Mouse (Mus musculus) embryonic facial prominence, embryonic 15.5 days (tissue): ENCODE results near the gene Cuedc1. TPM values are rescaled to one million over a fixed set of nuclear protein-coding genes. Genes with fewer than 3 reads are reported as not detected.

Experiments used
- ATAC-seq: fragments of 200-750 bp; cut with Nextera tagmentation; 2 replicates; pipeline ENCODE4 v1.8.0; 2017; ENCODE audit warnings: low read depth, moderate TSS enrichment; ENCODE audit not compliant: insufficient number of reproducible peaks, low FRiP score, low TSS enrichment
- H3K27ac ChIP-seq: fragments of 300-500 bp; sonication (generic); replicated peaks from 2 replicates; pipeline ENCODE4 v1.5.1; 2015; ENCODE audit warnings: mild to moderate bottlenecking, inconsistent platforms
- H3K27me3 ChIP-seq: fragments of 300-500 bp; sonication (generic); 2 replicates; pipeline ENCODE4 v1.6.1; 2015; ENCODE audit warnings: inconsistent platforms
- H3K36me3 ChIP-seq: fragments of 300-500 bp; sonication (generic); 2 replicates; pipeline ENCODE4 v1.6.1; 2015; ENCODE audit warnings: mild to moderate bottlenecking, inconsistent platforms
- H3K4me1 ChIP-seq: fragments of 300-500 bp; sonication (generic); 2 replicates; pipeline ENCODE4 v1.6.1; 2015; ENCODE audit warnings: inconsistent platforms
- H3K4me2 ChIP-seq: fragments of 300-500 bp; sonication (generic); replicated peaks from 2 replicates; pipeline ENCODE4 v1.6.1; 2015; ENCODE audit warnings: mild to moderate bottlenecking, inconsistent platforms
- H3K4me3 ChIP-seq: fragments of 300-500 bp; sonication (generic); replicated peaks from 2 replicates; pipeline ENCODE4 v1.5.1; 2015; ENCODE audit warnings: mild to moderate bottlenecking, inconsistent platforms
- H3K9ac ChIP-seq: fragments of 300-500 bp; sonication (generic); 2 replicates; pipeline ENCODE4 v1.6.1; 2015; ENCODE audit warnings: inconsistent platforms
- H3K9me3 ChIP-seq: fragments of 300-500 bp; sonication (generic); replicated peaks from 2 replicates; pipeline ENCODE4 v1.6.1; 2016; ENCODE audit warnings: inconsistent platforms
- WGBS: fragments of 180-500 bp; shearing (Covaris S2); methylation state at CpG from one replicate; pipeline ENCODE4 v1.1.7; 2015; 5-methylcytosine and 5-hydroxymethylcytosine counted together
- polyA plus RNA-seq: library from polyadenylated mRNA; unstranded; fragments of >200 nt; fragmentation: Nextera tagmentation; extraction: Ambion mirVana; gene quantifications from 2 replicates; pipeline ENCODE4 v1.2.1, GENCODE M21; 2015

Gene Cuedc1
- polyA plus RNA-seq, 1 experiment from 2014 or later = 38.7 TPM

GRCm38 (mm10) chr11:88086737-88087627 is 10.9 kb upstream of the Cuedc1 start:
- H3K9ac ChIP-seq = peak overlapping the region; percentile 39; the same call in 1 of the 2 replicates
- peaks cover 20% of the 10 kb centered on the region for H3K4me1 ChIP-seq
- 6% methylated on average over 25 of the region's 25 CpGs for WGBS
- H3K27ac ChIP-seq = peak overlapping the region; percentile 85
- H3K27me3 ChIP-seq = no peaks in the 10 kb centered on the region
- peak overlapping the region; percentile 72 for H3K4me2 ChIP-seq
- H3K9me3 ChIP-seq = no peaks in the 10 kb centered on the region
- H3K36me3 ChIP-seq = peaks cover 21% of the 10 kb centered on the region
- peak; percentile 95 for ATAC-seq
- H3K4me3 ChIP-seq = peak overlapping the region; percentile 36

GRCm38 (mm10) chr11:88089150-88089549 is 8.7 kb upstream of the Cuedc1 start:
- Histone ChIP-seq H3K4me1 (peaks cover 19% of the 10 kb centered on the region), H3K27me3 (no peaks in the 10 kb centered on the region), H3K36me3 (peaks cover 5% of the 10 kb centered on the region; the same call in 1 of the 2 replicates), H3K4me2 (no peak overlapping the region), H3K27ac (no peak overlapping the region), H3K9ac (no peak overlapping the region), H3K9me3 (no peaks in the 10 kb centered on the region), H3K4me3 (no peak overlapping the region)
- 56% methylated on average over 5 of the region's 5 CpGs for WGBS
- no peak for ATAC-seq

- Histone ChIP-seq H3K9me3 (no peaks in the 10 kb centered on the region), H3K4me3 (no peak overlapping the region), H3K4me1 (peaks cover 14% of the 10 kb centered on the region), H3K9ac (no peak overlapping the region), H3K4me2 (no peak overlapping the region), H3K27ac (no peak overlapping the region), H3K36me3 (peaks cover 2% of the 10 kb centered on the region; the same call in 1 of the 2 replicates), H3K27me3 (no peaks in the 10 kb centered on the region)
- 70% methylated on average over 5 of the region's 5 CpGs for WGBS
- ATAC-seq = no peak
Observed at GRCm38 (mm10) chr11:88090293-88090692, 7.6 kb upstream of the Cuedc1 start.

DNA sequence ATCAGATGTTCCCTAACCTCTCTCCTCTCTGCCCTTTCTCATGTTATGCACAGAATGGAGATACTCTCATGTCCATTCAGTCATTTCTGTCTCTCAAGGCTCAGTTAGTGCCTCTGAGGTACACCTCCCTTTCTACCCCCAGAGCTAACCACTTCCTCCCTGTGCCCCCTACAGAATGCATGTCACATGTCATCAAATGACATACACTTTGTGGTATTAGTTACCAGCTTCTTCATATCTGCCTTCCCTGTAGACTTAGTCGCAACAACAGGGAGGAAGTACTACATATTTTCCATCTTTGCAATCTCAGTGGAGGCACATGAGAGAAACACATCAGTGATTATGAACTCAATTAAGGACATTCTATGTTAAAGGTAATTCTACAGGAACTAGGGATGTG is 5.9 kb upstream of the Cuedc1 start:
- H3K9ac ChIP-seq = no peak overlapping the region
- 63% methylated on average over 1 of the region's 1 CpGs for WGBS
- no peaks in the 10 kb centered on the region for H3K27me3 ChIP-seq
- no peak overlapping the region for H3K4me3 ChIP-seq
- no peak overlapping the region for H3K27ac ChIP-seq
- H3K4me1 ChIP-seq = peaks cover 10% of the 10 kb centered on the region
- H3K36me3 ChIP-seq = no peaks in the 10 kb centered on the region
- H3K4me2 ChIP-seq = no peak overlapping the region
- no peaks in the 10 kb centered on the region for H3K9me3 ChIP-seq
- ATAC-seq = no peak

- H3K9ac ChIP-seq = no peak overlapping the region
- H3K4me2 ChIP-seq = peak overlapping the region; percentile 21; the same call in 1 of the 2 replicates
Observed at GRCm38 (mm10) chr11:88097173-88097572, 685 bp upstream of the Cuedc1 start.

DNA sequence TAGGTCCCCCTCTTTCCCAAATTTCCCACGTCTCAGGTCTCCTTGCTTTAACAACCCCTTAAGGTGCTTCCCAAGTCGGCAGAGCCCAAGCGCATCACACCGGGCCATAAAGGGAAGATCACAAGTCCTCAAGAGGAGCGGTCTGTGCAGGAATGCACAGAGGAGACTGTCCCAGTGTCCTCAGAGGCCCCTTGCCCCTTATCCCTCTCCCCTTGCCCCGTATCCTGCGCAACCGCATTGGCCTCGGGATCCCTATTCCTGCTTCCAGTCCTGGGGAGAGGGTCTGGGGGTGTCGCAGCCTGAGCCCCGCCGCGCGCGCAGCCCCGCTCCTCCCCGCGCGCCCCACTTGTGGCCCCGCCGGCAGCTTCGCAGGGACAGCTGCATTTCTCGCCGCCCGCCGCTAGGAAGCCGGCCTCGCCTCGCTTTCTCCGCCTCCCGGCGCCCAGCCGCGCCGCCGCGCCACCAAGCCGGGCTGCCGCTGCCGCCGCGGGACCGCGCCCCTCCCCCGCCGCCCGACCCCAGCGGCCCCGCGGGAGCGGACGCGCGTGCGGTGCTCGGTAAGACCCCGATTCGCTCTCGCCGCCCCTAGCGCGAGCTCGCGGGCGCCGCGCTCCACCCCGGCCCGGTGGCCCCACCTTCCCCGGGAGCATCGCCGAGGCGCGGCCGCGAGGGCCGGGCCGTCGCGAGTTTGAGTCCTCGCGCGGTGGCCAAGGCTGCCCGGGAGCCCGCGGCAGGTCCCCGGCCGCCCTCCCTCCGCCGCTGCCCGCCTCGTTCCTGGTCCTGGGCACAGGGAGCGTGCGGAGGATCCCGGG is 1.1 kb downstream of the Cuedc1 start:
- H3K9ac ChIP-seq = peak overlapping the region; percentile 95
- peak overlapping the region; percentile 70 for H3K4me2 ChIP-seq
- under 1% methylated on average over 84 of the region's 95 CpGs for WGBS
- no peaks in the 10 kb centered on the region for H3K27me3 ChIP-seq
- peak overlapping the region; percentile 77 for H3K4me3 ChIP-seq
- H3K9me3 ChIP-seq = no peaks in the 10 kb centered on the region
- H3K4me1 ChIP-seq = peaks cover 39% of the 10 kb centered on the region
- H3K27ac ChIP-seq = peak overlapping the region; percentile 87
- peak; percentile 67 for ATAC-seq
- no peaks in the 10 kb centered on the region for H3K36me3 ChIP-seq

More at GRCm38 (mm10) chr11:88097173-88097572, 685 bp upstream of the Cuedc1 start:
- WGBS = 8% methylated on average over 4 of the region's 4 CpGs
- Histone ChIP-seq H3K4me1 (peaks cover 39% of the 10 kb centered on the region), H3K27me3 (no peaks in the 10 kb centered on the region), H3K4me3 (no peak overlapping the region), H3K9me3 (no peaks in the 10 kb centered on the region), H3K27ac (peak overlapping the region; percentile 74), H3K36me3 (no peaks in the 10 kb centered on the region)
- peak; percentile 75; the same call in 1 of the 2 replicates for ATAC-seq

GRCm38 (mm10) chr11:88099599-88100023 is 1.8 kb downstream of the Cuedc1 start:
- peak overlapping the region; percentile 70 for H3K4me2 ChIP-seq
- no peaks in the 10 kb centered on the region for H3K27me3 ChIP-seq
- no peaks in the 10 kb centered on the region for H3K36me3 ChIP-seq
- H3K27ac ChIP-seq = peak overlapping the region; percentile 87
- H3K4me3 ChIP-seq = peak overlapping the region; percentile 77
- ATAC-seq = peak; percentile 36; the same call in 1 of the 2 replicates
- no peaks in the 10 kb centered on the region for H3K9me3 ChIP-seq
- H3K9ac ChIP-seq = peak overlapping the region; percentile 95
- WGBS = under 1% methylated on average over 35 of the region's 38 CpGs
- peaks cover 44% of the 10 kb centered on the region for H3K4me1 ChIP-seq

DNA sequence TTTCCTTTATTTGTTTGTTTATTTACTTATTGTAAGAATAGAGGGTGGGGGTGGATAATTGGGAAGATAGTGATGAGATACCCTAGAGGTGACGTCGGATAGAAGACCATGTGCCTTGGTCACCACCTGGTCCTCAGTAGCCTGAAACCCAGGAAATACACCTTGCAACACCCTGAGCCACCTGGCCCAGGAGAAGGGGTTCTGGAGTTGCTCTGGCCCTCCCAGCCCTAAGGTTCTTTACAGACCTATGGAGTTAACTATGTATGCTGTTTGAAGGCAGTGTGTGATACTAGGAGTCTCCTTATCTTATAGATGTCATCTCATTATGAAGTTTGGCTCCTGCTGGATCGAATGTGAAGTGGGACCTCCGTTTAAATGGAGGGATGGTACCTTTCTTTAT is 2.3 kb downstream of the Cuedc1 start:
- peak overlapping the region; percentile 70 for H3K4me2 ChIP-seq
- H3K27ac ChIP-seq = peak overlapping the region; percentile 87
- no peak for ATAC-seq
- H3K4me3 ChIP-seq = peak overlapping the region; percentile 77
- no peaks in the 10 kb centered on the region for H3K27me3 ChIP-seq
- no peaks in the 10 kb centered on the region for H3K36me3 ChIP-seq
- WGBS = 40% methylated on average over 4 of the region's 4 CpGs
- H3K9ac ChIP-seq = no peak overlapping the region
- peaks cover 44% of the 10 kb centered on the region for H3K4me1 ChIP-seq
- H3K9me3 ChIP-seq = no peaks in the 10 kb centered on the region

- Histone ChIP-seq H3K4me3 (no peak overlapping the region), H3K9ac (no peak overlapping the region), H3K27ac (no peak overlapping the region), H3K36me3 (no peaks in the 10 kb centered on the region), H3K27me3 (no peaks in the 10 kb centered on the region), H3K9me3 (no peaks in the 10 kb centered on the region), H3K4me1 (peaks cover 48% of the 10 kb centered on the region), H3K4me2 (no peak overlapping the region)
- no peak for ATAC-seq
- WGBS = 86% methylated on average over 19 of the region's 19 CpGs
Observed at GRCm38 (mm10) chr11:88103214-88103941, 5.5 kb downstream of the Cuedc1 start.

- H3K4me2 ChIP-seq = no peak overlapping the region
- no peak for ATAC-seq
- H3K4me3 ChIP-seq = no peak overlapping the region
- no peaks in the 10 kb centered on the region for H3K9me3 ChIP-seq
- 68% methylated on average over 6 of the region's 6 CpGs for WGBS
- no peaks in the 10 kb centered on the region for H3K27me3 ChIP-seq
- H3K9ac ChIP-seq = no peak overlapping the region
- H3K36me3 ChIP-seq = no peaks in the 10 kb centered on the region
- H3K27ac ChIP-seq = no peak overlapping the region
- H3K4me1 ChIP-seq = peaks cover 40% of the 10 kb centered on the region
Observed at GRCm38 (mm10) chr11:88105494-88106291, 7.8 kb downstream of the Cuedc1 start.
